Mouse (Mus musculus): ENCODE results near the gene Gdf3. TPM values are rescaled to one million over a fixed set of nuclear protein-coding genes. Genes with fewer than 3 reads are reported as not detected.
"Not testable (repeated sequence)": the region's sequence is repeated elsewhere in the genome, so short reads cannot be mapped to it uniquely, and the experiment has no call there.

Gdf3 gene
- polyA plus RNA-seq (2015; fragmentation: Nextera tagmentation; extraction: Ambion mirVana), result 0.13 and 0.14 TPM in 2 replicates

DNA sequence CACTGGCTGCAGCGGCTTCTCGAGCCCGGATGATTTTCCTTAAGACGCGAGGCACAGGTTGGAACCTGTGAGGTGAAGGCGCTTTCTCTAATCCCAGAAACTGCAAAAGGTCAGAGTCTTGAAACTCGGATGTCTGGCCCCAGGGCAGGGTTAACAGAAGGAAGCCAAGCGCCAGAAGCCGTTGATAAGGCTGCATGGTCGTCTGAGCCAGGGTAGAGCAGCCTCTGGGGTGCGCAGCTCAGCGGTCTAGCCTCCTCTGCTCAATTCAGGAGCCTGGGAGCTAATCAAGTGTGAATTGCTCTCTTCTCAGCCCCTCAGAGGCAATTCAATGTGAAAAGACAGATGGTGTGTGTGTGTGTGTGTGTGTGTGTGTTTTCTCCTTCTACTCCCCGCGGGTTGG, at the start of gene Gdf3:
Gene Gdf3 (minus strand): TSS at position 317 of the 400 bp plus-strand sequence.
- no peak within 1 kb of the TSS for H3K4me3 ChIP-seq
- no peaks in the 10 kb centered on the region for H3K36me3 ChIP-seq
- H3K9ac ChIP-seq, result no peak within 1 kb of the TSS
- peaks cover 3% of the 10 kb centered on the region; the same call in 1 of the 2 replicates for H3K27me3 ChIP-seq
- no peak within 1 kb of the TSS for H3K4me2 ChIP-seq (replicated peaks)
- no peak within 1 kb of the TSS for H3K27ac ChIP-seq
- WGBS, result 58% methylated on average over 14 of the region's 14 CpGs
- ATAC-seq (ENCODE audit: low FRiP score, low read depth), result no peak
- no peaks in the 10 kb centered on the region for H3K4me1 ChIP-seq
- H3K9me3 ChIP-seq, result no peaks in the 10 kb centered on the region

DNA sequence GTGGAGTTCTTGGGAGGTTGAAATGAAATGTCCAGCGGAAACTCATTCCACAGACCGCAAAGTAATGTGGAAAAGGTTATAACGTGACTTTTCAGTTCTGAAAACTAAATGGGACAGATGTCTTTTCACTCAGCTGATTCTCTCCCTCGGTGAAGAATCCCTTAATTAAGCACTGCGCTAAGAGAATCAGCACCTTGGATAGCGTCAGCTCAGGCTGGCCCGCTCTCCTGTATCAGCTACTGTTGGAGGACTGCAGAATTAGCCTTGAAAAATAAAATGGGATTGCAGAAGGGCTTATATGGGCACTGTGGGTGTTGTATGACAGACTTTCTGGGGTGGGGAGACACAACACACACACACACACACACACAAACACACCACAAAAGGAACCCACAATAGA, 49.7 kb upstream of the Gdf3 start:
- 12% methylated on average over 7 of the region's 7 CpGs for WGBS
- H3K9me3 ChIP-seq, result no peaks in the 10 kb centered on the region
- no peak for ATAC-seq (ENCODE audit: low FRiP score, low read depth)

DNA sequence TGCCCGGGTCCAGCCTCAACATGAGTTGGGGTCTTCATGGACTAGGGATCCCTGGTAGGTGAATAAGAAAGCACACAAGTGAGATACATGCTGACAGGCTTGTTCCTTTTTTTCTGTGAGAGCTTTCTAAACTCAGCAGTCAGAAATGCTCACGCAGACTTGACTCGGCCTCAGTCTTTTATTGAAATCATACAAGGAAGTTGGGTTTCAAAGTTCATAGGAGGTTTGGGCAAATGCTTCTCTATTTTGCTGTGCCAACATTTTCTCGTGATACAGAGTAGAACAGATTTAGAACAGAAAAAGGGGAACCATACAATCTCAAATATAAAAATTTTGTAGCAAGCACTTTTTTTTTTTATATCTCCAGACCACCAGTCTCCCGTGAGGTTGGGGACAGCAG, 47.7 kb upstream of the Gdf3 start:
- Histone ChIP-seq H3K27me3 (peaks cover 8% of the 10 kb centered on the region), H3K36me3 (no peaks in the 10 kb centered on the region), H3K4me3 (no peak overlapping the region), H3K4me2 (replicated peaks) (no peak overlapping the region), H3K9ac (no peak overlapping the region), H3K27ac (no peak overlapping the region), H3K4me1 (no peaks in the 10 kb centered on the region), H3K9me3 (no peaks in the 10 kb centered on the region)
- ATAC-seq (ENCODE audit: low FRiP score, low read depth), result no peak
- 88% methylated on average over 5 of the region's 5 CpGs for WGBS

More for the DNA sequence above, 49.7 kb upstream of the Gdf3 start:
- Histone ChIP-seq H3K36me3 (no peaks in the 10 kb centered on the region), H3K27ac (no peak overlapping the region), H3K4me3 (no peak overlapping the region), H3K4me1 (no peaks in the 10 kb centered on the region), H3K4me2 (replicated peaks) (no peak overlapping the region), H3K9ac (no peak overlapping the region), H3K27me3 (peaks cover 26% of the 10 kb centered on the region)

DNA sequence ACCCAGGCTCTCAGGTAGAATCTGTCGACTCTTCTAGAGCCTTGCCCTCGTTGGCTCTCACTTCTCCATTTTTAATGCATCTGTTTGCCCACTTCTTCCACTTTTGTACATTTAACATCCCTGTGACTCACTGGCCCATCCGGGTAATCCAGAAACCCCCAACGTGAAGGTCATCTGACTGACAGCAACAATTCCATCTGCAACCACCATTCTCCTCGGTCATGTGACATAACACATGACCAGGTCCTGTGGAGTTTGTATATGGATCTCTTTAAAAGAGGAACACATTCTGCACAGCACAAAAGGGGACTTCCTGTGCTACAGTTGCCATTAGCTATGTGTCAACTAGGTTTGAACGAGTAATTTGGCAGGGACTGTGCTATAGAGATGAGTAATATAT, 44.4 kb upstream of the Gdf3 start:
- Histone ChIP-seq H3K9me3 (no peaks in the 10 kb centered on the region), H3K4me2 (replicated peaks) (no peak overlapping the region), H3K9ac (no peak overlapping the region), H3K4me3 (no peak overlapping the region), H3K27me3 (no peaks in the 10 kb centered on the region), H3K36me3 (no peaks in the 10 kb centered on the region), H3K4me1 (no peaks in the 10 kb centered on the region), H3K27ac (no peak overlapping the region)
- 81% methylated on average over 6 of the region's 6 CpGs for WGBS
- no peak for ATAC-seq (ENCODE audit: low FRiP score, low read depth)

DNA sequence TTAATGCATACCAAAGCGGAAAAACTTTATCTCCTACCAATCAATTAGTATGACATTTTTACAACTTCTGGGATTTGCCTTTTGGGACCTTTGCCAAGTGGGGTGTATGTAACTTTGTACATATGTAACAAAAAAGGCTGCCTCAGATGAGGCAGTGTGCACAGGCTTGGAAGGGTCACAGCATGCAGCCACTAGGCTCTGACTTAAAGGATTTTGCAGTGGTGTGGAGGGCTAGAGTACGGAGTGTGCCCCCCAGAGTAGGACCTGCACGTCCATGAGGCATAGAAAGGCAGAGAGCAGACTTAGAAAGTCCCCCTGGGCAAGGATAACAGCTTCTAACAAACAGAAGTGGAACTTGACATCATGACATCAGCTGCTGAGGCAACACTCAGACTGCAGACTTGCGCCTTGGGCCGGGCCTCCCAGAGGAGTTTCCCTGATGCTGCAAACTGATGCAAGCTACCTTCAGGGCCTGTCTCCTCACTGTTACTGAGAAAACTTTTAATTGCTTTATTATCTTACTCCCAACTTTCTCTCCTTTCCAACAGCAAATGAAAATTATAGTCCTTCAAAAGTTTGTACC, 40.6 kb upstream of the Gdf3 start:
- Histone ChIP-seq H3K27ac (no peak overlapping the region), H3K36me3 (no peaks in the 10 kb centered on the region), H3K27me3 (no peaks in the 10 kb centered on the region), H3K4me3 (no peak overlapping the region), H3K9ac (no peak overlapping the region), H3K4me1 (no peaks in the 10 kb centered on the region), H3K4me2 (replicated peaks) (no peak overlapping the region), H3K9me3 (no peaks in the 10 kb centered on the region)
- no peak for ATAC-seq (ENCODE audit: low FRiP score, low read depth)
- 61% methylated on average over 5 of the region's 5 CpGs for WGBS

DNA sequence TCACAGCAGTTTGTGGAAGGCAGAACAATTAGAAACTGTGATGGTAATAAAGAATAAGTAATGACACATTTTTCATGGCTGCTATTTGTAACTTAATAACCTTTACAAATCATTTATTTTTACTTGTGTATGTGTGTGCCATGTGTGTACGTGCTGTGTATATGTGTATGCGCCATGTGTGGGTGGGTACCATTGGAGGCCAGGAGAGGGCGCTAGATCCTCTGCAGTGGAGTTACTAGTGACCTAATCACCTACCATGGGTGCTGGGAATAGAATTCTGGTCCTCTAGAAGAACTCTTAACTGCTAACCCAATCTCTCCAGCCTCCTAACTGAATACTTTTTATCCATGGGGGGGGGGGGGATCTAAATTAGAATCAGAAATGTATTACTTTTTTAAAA, 40.0 kb upstream of the Gdf3 start:
- no peak for ATAC-seq (ENCODE audit: low FRiP score, low read depth)
- no peaks in the 10 kb centered on the region for H3K9me3 ChIP-seq
- H3K36me3 ChIP-seq, result no peaks in the 10 kb centered on the region
- no peak overlapping the region for H3K9ac ChIP-seq
- no peak overlapping the region for H3K4me3 ChIP-seq
- H3K4me2 ChIP-seq (replicated peaks), result no peak overlapping the region
- H3K27me3 ChIP-seq, result no peaks in the 10 kb centered on the region
- H3K27ac ChIP-seq, result no peak overlapping the region
- H3K4me1 ChIP-seq, result no peaks in the 10 kb centered on the region
- 78% methylated on average over 3 of the region's 3 CpGs for WGBS

DNA sequence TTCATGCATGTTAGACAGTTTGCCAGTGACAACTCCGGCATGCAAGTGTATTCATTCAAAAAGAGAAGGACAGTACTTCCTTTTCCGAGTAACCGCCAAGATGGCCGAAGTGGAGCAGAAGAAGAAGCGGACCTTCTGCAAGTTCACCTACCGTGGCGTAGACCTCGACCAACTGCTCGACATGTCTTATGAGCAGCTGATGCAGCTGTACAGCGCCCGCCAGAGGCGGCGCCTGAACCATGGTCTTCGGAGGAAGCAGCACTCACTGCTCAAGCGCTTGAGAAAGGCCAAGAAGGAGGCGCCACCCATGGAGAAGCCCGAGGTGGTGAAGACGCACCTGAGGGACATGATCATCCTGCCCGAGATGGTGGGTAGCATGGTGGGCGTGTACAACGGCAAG, 34.3 kb upstream of the Gdf3 start:
- not testable (repeated sequence) for H3K4me3 ChIP-seq; ATAC-seq (ENCODE audit: low FRiP score, low read depth); H3K27me3 ChIP-seq; H3K9me3 ChIP-seq; H3K36me3 ChIP-seq; H3K4me1 ChIP-seq; H3K9ac ChIP-seq; H3K27ac ChIP-seq; H3K4me2 ChIP-seq (replicated peaks)
- 91% methylated on average over 21 of the region's 21 CpGs for WGBS

DNA sequence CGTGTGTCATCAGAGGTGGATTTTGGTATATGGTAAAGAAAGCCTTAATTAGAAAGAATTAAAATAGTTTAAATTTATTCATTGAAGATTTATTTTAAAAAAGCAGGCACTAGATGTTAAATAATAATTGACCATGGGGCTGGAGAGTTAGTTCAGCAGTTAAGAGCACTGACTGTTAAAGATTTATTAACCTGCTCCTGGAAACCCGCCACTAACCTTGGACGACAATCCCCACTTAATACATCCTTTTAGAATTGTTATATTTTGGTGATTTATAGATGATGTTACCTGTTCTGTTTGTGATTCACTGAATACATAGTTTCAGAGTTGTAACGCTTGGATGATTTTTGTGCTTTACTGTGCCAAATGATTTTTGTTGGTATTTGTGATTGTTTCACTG, 27.7 kb upstream of the Gdf3 start:
- ATAC-seq (ENCODE audit: low FRiP score, low read depth); H3K9ac ChIP-seq; H3K27ac ChIP-seq; H3K4me3 ChIP-seq; H3K4me1 ChIP-seq; H3K36me3 ChIP-seq; H3K27me3 ChIP-seq; H3K9me3 ChIP-seq; H3K4me2 ChIP-seq (replicated peaks): not testable (repeated sequence)
- WGBS, result 64% methylated on average over 4 of the region's 4 CpGs

DNA sequence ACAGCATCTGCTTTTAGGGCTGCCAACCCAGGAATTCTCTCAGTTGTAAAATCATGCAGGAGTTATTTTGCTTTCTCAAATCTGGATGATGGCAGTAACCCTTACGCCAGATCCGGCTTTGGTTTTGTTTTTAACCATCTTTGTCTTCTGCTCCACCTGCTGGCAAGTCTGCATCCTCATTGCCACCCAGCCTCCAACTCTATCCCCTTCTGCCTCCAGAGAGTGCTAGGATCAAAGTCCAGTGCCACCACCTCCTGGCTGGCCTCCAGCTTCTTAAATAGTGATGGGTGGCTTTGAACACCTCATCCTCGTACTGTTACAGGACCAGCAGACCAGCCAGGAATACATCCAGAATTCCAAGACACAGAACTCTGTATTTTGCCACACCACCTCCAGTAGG, 26.8 kb upstream of the Gdf3 start:
- 61% methylated on average over 3 of the region's 3 CpGs for WGBS

DNA sequence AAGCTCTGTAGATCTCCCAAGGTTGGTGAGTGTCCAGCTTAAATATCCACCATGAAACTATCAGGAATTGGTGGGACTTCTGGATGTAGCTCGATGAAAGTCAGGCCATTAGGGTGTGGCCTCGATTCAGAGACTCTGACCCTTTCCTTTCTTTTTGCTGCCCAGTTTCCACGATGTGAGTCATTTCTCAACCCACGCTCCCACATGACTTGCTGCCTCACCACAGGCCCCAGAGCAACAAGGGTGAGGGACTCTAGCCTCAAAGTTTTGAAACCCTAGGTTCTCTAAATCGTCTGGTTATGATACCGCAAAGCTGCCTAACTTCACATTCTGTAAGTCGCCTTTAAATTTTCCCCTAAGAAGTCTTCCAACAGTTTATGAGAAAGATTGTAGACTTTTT, 25.4 kb upstream of the Gdf3 start:
- no peak overlapping the region for H3K27ac ChIP-seq
- H3K4me1 ChIP-seq, result no peaks in the 10 kb centered on the region
- no peaks in the 10 kb centered on the region for H3K36me3 ChIP-seq
- H3K4me2 ChIP-seq (replicated peaks), result no peak overlapping the region
- 82% methylated on average over 7 of the region's 7 CpGs for WGBS
- H3K27me3 ChIP-seq, result no peaks in the 10 kb centered on the region
- ATAC-seq (ENCODE audit: low FRiP score, low read depth), result no peak
- H3K9me3 ChIP-seq, result no peaks in the 10 kb centered on the region
- no peak overlapping the region for H3K4me3 ChIP-seq
- no peak overlapping the region for H3K9ac ChIP-seq

More for the DNA sequence above, 26.8 kb upstream of the Gdf3 start:
- no peaks in the 10 kb centered on the region for H3K27me3 ChIP-seq
- H3K9ac ChIP-seq, result no peak overlapping the region
- H3K4me1 ChIP-seq, result no peaks in the 10 kb centered on the region
- H3K9me3 ChIP-seq, result no peaks in the 10 kb centered on the region
- no peaks in the 10 kb centered on the region for H3K36me3 ChIP-seq
- no peak overlapping the region for H3K4me2 ChIP-seq (replicated peaks)
- ATAC-seq (ENCODE audit: low FRiP score, low read depth), result no peak
- H3K4me3 ChIP-seq, result no peak overlapping the region
- H3K27ac ChIP-seq, result no peak overlapping the region

DNA sequence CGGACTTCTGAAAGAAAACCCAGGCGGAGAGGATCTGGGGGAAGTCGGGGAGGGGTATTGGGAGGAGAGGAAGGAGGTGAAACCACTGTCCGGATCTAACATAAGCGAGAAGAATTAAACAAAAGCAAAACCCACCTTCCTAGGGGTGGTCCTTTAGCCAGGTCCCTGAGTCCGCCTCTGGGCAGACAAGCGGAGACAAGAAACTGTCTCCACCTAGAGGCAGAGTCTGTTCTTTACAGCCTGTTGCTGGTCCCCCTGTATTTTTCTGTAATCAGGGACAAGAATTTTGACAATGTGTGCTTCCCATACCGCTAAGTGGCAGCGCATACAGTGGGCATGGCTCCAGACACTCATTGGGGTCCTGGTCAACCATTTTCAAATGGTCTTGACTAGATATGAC, 23.5 kb upstream of the Gdf3 start:
- Histone ChIP-seq H3K9ac (no peak overlapping the region), H3K36me3 (no peaks in the 10 kb centered on the region), H3K4me3 (no peak overlapping the region), H3K4me2 (replicated peaks) (no peak overlapping the region), H3K27ac (no peak overlapping the region), H3K4me1 (no peaks in the 10 kb centered on the region), H3K9me3 (no peaks in the 10 kb centered on the region), H3K27me3 (peaks cover 6% of the 10 kb centered on the region)
- no peak for ATAC-seq (ENCODE audit: low FRiP score, low read depth)
- WGBS, result 50% methylated on average over 9 of the region's 9 CpGs

DNA sequence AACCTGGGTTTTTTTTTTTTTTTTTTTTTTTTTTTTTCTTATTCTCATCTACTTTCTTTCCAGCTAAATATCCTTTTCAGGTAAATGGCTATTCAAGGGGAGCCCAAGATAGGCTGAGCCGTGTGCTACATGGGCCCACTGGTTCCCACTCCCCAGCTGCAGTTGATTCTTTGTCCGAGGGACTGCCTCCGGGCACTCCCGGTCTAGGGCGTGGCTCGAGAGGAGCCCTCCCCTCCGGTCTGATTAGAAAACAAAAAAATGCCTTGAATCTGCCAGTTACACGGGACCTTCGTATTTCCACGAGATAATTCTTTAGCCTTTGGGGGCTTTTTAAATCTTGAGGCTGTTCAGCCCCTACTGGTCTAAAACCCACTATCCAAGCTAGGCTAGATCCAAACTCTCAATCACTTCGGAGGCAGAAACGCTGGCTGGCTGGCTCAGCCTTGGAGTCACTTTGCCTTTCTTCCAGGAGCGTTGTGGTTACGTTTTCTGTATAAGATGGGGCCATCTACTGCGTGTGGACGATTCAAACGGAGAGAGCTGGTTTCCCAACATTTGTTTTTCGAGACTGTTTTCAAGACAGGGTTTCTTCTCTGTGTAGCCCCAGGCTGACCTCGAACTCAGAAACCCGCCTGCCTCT, 17.7 kb upstream of the Gdf3 start:
- Histone ChIP-seq H3K4me2 (replicated peaks) (peak overlapping the region; percentile 42), H3K27me3 (peaks cover 19% of the 10 kb centered on the region), H3K27ac (no peak overlapping the region), H3K4me1 (no peaks in the 10 kb centered on the region), H3K9ac (no peak overlapping the region), H3K36me3 (no peaks in the 10 kb centered on the region), H3K4me3 (peak overlapping the region; percentile 19), H3K9me3 (no peaks in the 10 kb centered on the region; the same call in 1 of the 2 replicates)
- 34% methylated on average over 20 of the region's 20 CpGs for WGBS
- ATAC-seq (ENCODE audit: low FRiP score, low read depth), result no peak

DNA sequence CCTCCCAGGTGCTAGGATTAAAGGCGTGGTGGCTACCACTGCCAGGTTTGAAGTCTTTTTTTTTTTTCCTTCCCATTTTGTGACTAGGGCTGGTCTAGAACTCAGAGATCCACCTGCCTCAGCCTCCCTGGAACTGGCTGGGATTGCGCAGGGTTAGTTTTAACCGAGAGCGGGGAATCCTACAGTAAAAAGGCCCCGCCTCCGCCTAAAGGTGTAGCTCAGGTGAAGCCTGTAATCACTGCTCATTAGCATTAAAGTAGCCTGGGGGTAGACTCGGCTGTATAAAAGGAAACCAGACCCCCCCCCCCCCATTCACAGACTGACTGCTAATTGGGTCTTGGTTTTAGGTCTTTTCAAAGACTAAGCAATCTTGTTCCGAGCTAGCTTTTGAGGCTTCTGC, 16.2 kb upstream of the Gdf3 start, which contains the start of gene Dppa3:
Gene Dppa3 (plus strand): TSS at position 301 of the 400 bp plus-strand sequence.
- no peak for ATAC-seq (ENCODE audit: low FRiP score, low read depth)
- H3K4me2 ChIP-seq (replicated peaks), result peak within 1 kb of the TSS; percentile 42; the same call in 1 of the 2 replicates
- peaks cover 19% of the 10 kb centered on the region for H3K27me3 ChIP-seq
- no peak within 1 kb of the TSS for H3K9ac ChIP-seq
- H3K36me3 ChIP-seq, result no peaks in the 10 kb centered on the region
- 90% methylated on average over 8 of the region's 8 CpGs for WGBS
- no peak within 1 kb of the TSS for H3K27ac ChIP-seq
- H3K4me1 ChIP-seq, result no peaks in the 10 kb centered on the region
- H3K4me3 ChIP-seq, result no peak within 1 kb of the TSS
- no peaks in the 10 kb centered on the region; the same call in 1 of the 2 replicates for H3K9me3 ChIP-seq
